Mouse (Mus musculus): Measurements from ENCODE around the gene Limk2. TPM values are rescaled to one million over a fixed set of nuclear protein-coding genes. Genes with fewer than 3 reads are reported as not detected.

The Limk2 gene
- total and polyA plus RNA-seq, 2 experiments from 2014 or later: 113 to 206 TPM

DNA sequence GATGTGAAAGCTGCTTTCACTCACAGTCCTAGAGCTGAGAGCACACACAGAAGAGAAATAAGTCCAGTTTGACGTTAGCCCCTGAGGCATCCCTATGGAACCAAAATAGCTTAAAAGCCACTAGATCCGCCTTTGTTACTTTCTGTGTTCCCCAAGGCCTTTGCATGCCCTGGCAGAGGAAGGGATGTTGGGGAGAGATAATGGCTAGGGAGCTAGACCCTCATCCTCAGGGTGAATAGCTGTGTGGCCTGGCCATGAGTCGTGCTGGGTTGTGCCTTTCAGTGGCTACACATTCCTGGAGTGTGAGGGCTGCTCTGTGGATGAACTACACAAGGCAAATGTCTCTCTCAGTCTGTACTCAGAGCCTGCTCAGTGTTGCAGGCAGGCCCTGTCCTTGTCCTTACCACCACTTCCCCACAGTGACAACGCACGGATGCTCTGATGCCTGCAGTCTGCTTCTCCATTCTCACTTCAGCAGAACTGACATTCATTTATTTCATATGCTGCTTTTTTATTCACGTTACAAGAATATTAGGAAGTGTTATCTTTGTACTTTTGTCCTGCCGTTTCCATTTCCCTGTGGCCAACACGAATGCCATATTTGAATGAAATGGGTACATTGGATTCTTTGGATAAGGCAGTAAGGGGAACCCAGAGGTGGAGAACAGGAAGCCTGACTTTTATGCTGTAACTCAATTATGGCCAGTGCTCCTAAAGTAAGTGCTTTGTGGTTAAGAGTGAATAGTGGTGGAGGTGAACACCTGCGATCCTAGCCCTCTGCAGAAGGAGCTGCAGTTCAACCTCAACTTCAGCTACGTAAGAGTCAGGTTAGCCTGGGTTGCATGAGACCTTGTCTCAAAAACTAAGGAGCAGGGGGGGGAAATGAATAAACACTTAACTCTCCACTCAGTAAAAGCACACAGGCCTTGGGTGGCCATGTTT is 110.8 kb downstream of the Limk2 start:
- Histone ChIP-seq H3K27ac (no peak overlapping the region), H3K9ac (replicated peaks; ENCODE audit: low read length) (no peak overlapping the region), H3K4me2 (ENCODE audit: low read depth, low read length) (no peak overlapping the region), H3K36me3 (ENCODE audit: insufficient read depth, low read length) (peaks cover 78% of the 10 kb centered on the region), H3K4me1 (ENCODE audit: insufficient read depth, low read length) (peaks cover 15% of the 10 kb centered on the region), H3K9me3 (ENCODE audit: low read length) (no peaks in the 10 kb centered on the region), H3K27me3 (ENCODE audit: insufficient read depth, low read length) (no peaks in the 10 kb centered on the region), H3K4me3 (ENCODE audit: low read length) (no peak overlapping the region)
- no peak for TF ChIP-seq CTCF (IDR thresholded peaks at IDR 0.05; ENCODE audit: low read depth)
- DNase-seq (ENCODE audit: low spot score) (no peak), ATAC-seq (no peak)
- WGBS: 91% methylated on average over 10 of the region's 10 CpGs

DNA sequence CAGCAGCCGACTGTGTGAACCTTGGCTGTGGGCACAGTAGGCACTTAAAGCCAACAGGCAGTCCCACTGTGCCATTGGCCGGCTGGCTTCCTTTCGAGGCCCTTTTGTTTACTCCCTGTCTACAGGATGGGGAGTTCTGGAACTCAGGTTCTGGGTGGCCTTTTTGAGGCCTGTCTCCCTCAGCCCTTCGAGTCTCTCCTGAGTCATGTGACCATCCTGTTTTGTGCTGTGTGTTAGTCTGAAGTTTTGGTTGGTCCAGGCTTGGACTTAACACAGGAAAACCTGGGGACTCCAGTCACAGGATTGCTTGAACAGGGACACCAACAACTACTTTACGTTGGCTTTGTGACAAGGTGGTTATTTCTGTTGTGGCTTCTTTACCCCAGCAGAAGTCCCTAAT is 112.9 kb downstream of the Limk2 start:
- no peak overlapping the region for H3K4me3 ChIP-seq (ENCODE audit: low read length)
- no peak for DNase-seq (ENCODE audit: low spot score)
- no peak overlapping the region for H3K4me2 ChIP-seq (ENCODE audit: low read depth, low read length)
- peaks cover 59% of the 10 kb centered on the region for H3K36me3 ChIP-seq (ENCODE audit: insufficient read depth, low read length)
- 44% methylated on average over 5 of the region's 5 CpGs for WGBS
- H3K9ac ChIP-seq (replicated peaks; ENCODE audit: low read length): no peak overlapping the region
- no peak for ATAC-seq
- H3K27ac ChIP-seq: no peak overlapping the region
- H3K27me3 ChIP-seq (ENCODE audit: insufficient read depth, low read length): no peaks in the 10 kb centered on the region
- no peak for TF ChIP-seq CTCF (IDR thresholded peaks at IDR 0.05; ENCODE audit: low read depth)
- no peaks in the 10 kb centered on the region for H3K9me3 ChIP-seq (ENCODE audit: low read length)
- H3K4me1 ChIP-seq (ENCODE audit: insufficient read depth, low read length): peaks cover 23% of the 10 kb centered on the region

DNA sequence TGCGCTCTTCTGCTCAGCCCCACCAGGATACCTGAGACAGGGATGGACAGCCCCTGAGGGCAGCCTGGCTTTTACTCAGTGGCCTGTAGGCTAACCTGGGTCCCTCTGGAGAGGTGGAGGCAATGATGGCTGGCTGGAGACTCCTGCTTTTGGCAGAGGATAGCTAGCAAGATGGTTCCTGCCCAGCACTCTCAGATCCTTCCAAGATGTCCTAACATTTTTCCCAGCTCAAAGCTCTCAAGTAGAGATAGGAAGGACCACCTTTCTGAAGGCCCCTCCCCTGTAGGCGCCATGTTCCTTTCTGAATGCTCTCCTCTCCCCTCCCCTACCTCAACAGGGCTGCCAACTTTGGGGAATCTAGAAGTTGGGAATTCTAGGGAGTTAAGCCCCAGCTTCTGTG is 114.3 kb downstream of the Limk2 start:
- no peak overlapping the region for H3K4me3 ChIP-seq (ENCODE audit: low read length)
- no peak for DNase-seq (ENCODE audit: low spot score)
- peaks cover 48% of the 10 kb centered on the region for H3K36me3 ChIP-seq (ENCODE audit: insufficient read depth, low read length)
- H3K27me3 ChIP-seq (ENCODE audit: insufficient read depth, low read length): no peaks in the 10 kb centered on the region
- peaks cover 23% of the 10 kb centered on the region for H3K4me1 ChIP-seq (ENCODE audit: insufficient read depth, low read length)
- H3K27ac ChIP-seq: no peak overlapping the region
- TF ChIP-seq CTCF (IDR thresholded peaks at IDR 0.05; ENCODE audit: low read depth): no peak
- H3K9me3 ChIP-seq (ENCODE audit: low read length): no peaks in the 10 kb centered on the region
- no peak overlapping the region for H3K9ac ChIP-seq (replicated peaks; ENCODE audit: low read length)
- 0 out of 2 replicates have a peak overlapping the region, but pooled peaks have one; percentile 98 for H3K4me2 ChIP-seq (ENCODE audit: low read depth, low read length)
- no peak for ATAC-seq
- WGBS: 87% methylated on average over 2 of the region's 2 CpGs

Other genes starting within 250 kb of the Limk2 start
- 16.9 and 18.2 TPM in 2 replicates for gene Sfi1, start 215.7 kb downstream of the Limk2 start, total RNA-seq (2014; rRNA removed)
- 9.5 and 9.9 TPM in 2 replicates for gene Sfi1, start 215.7 kb downstream of the Limk2 start, polyA plus RNA-seq (2015; fragmentation: Nextera tagmentation; extraction: Ambion mirVana)
- 42.1 and 47.7 TPM in 2 replicates for gene Eif4enif1, start 206.8 kb downstream of the Limk2 start, total RNA-seq (2014; rRNA removed)
- 35.2 and 35.3 TPM in 2 replicates for gene Eif4enif1, start 206.8 kb downstream of the Limk2 start, polyA plus RNA-seq (2015; fragmentation: Nextera tagmentation; extraction: Ambion mirVana)
- 62.3 and 73.1 TPM in 2 replicates for gene Drg1, start 142.8 kb downstream of the Limk2 start, total RNA-seq (2014; rRNA removed)
- gene Drg1, start 142.8 kb downstream of the Limk2 start, polyA plus RNA-seq (2015; fragmentation: Nextera tagmentation; extraction: Ambion mirVana): 176 and 186 TPM in 2 replicates
- 89.6 and 97.1 TPM in 2 replicates for gene Patz1, start 120.3 kb downstream of the Limk2 start, total RNA-seq (2014; rRNA removed)
- 38.8 and 40.4 TPM in 2 replicates for gene Patz1, start 120.3 kb downstream of the Limk2 start, polyA plus RNA-seq (2015; fragmentation: Nextera tagmentation; extraction: Ambion mirVana)
- 34.3 and 40.9 TPM in 2 replicates for gene Pik3ip1, start 78.8 kb downstream of the Limk2 start, total RNA-seq (2014; rRNA removed)
- 41.6 and 45.4 TPM in 2 replicates for gene Pik3ip1, start 78.8 kb downstream of the Limk2 start, polyA plus RNA-seq (2015; fragmentation: Nextera tagmentation; extraction: Ambion mirVana)
- gene Rnf185, start 43.2 kb upstream of the Limk2 start, total RNA-seq (2014; rRNA removed): 36.1 and 40.2 TPM in 2 replicates
- 31.4 and 36.6 TPM in 2 replicates for gene Rnf185, start 43.2 kb upstream of the Limk2 start, polyA plus RNA-seq (2015; fragmentation: Nextera tagmentation; extraction: Ambion mirVana)
- 30.4 and 34.8 TPM in 2 replicates for gene Pla2g3, start 79.1 kb upstream of the Limk2 start, total RNA-seq (2014; rRNA removed)
- 18.5 and 21.2 TPM in 2 replicates for gene Pla2g3, start 79.1 kb upstream of the Limk2 start, polyA plus RNA-seq (2015; fragmentation: Nextera tagmentation; extraction: Ambion mirVana)
- gene Inpp5j, start 95.6 kb upstream of the Limk2 start, total RNA-seq (2014; rRNA removed): 9.4 and 11.7 TPM in 2 replicates
- 14.6 and 15.3 TPM in 2 replicates for gene Inpp5j, start 95.6 kb upstream of the Limk2 start, polyA plus RNA-seq (2015; fragmentation: Nextera tagmentation; extraction: Ambion mirVana)
- gene Selenom, start 105.5 kb upstream of the Limk2 start, total RNA-seq (2014; rRNA removed): 321 and 384 TPM in 2 replicates
- gene Selenom, start 105.5 kb upstream of the Limk2 start, polyA plus RNA-seq (2015; fragmentation: Nextera tagmentation; extraction: Ambion mirVana): 359 and 389 TPM in 2 replicates
- gene Smtn, start 131.4 kb upstream of the Limk2 start, total RNA-seq (2014; rRNA removed): 7.7 and 10.0 TPM in 2 replicates
- 10.7 and 12.8 TPM in 2 replicates for gene Smtn, start 131.4 kb upstream of the Limk2 start, polyA plus RNA-seq (2015; fragmentation: Nextera tagmentation; extraction: Ambion mirVana)
- 34.9 and 36.2 TPM in 2 replicates for gene Morc2a, start 240.0 kb upstream of the Limk2 start, total RNA-seq (2014; rRNA removed)
- 17.1 and 17.7 TPM in 2 replicates for gene Morc2a, start 240.0 kb upstream of the Limk2 start, polyA plus RNA-seq (2015; fragmentation: Nextera tagmentation; extraction: Ambion mirVana)